Comparison of ENCODE assay signal across 18 mouse cellular contexts in the genomic region with DNA sequence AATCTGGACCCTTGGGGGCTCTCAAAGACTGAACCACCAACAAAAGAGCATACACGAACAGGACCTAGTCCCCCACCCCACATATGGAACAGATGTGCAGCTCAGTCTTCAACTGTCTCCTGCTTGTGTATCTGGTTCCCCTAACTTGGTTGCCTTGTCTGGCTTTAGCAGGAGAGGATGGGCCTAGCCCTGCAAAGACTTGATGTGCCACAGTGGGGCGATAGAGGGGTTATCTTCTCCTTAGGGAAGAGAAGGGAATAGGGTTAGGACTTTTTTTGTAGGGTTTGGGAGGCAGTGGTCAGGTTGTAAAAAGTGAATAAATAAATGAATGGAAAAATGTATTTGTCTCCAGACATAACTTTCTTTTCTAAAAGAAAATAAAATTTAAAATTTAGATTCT.
DNase-seq lines count a peak whose midpoint lies in the region; ATAC-seq and TF ChIP-seq lines count a peak whose summit lies in the region.
"Had no signal": no experiment of that assay in that cellular context is flagged by ENCODE, and none has a peak within 500 bp of the region (broad histone marks: within the 10 kb centered on the region; RNA-seq: fewer than 3 reads in every experiment).

No protein-coding gene starts in this region.

- POLR2A ChIA-PET in Patski (lab: Charles Lee): no interaction called here

- ATAC-seq in frontal cortex, adult (ENCODE audit: low TSS enrichment): peak; percentile 93
- no peak for ATAC-seq in lung, embryonic 14.5 days (ENCODE audit: insufficient read depth)
- no peak for ATAC-seq in Patski
- ATAC-seq: forebrain, embryonic 14.5 days; hindbrain, postnatal 0 days had no signal

- H3K4me3 ChIP-seq in lung, embryonic 14.5 days (ENCODE audit: low read depth, low read length): no peak overlapping the region
- H3K4me3 ChIP-seq in gastrocnemius, adult 2 months: no peak overlapping the region
- H3K4me3 ChIP-seq: heart, embryonic 15.5 days; lung, embryonic 15.5 days; neural tube, embryonic 12.5 days had no signal

- no peaks in the 10 kb centered on the region for H3K27me3 ChIP-seq in lung, embryonic 14.5 days (ENCODE audit: insufficient read depth, low read length)
- H3K27me3 ChIP-seq in Patski: no peaks in the 10 kb centered on the region
- H3K27me3 ChIP-seq: heart, embryonic 15.5 days; lung, embryonic 15.5 days; neural tube, embryonic 12.5 days had no signal

- H3K4me2 ChIP-seq in lung, embryonic 14.5 days: no peak overlapping the region
- H3K4me2 ChIP-seq: heart, embryonic 15.5 days; lung, embryonic 15.5 days; neural tube, embryonic 12.5 days had no signal

- H3K4me1 ChIP-seq in lung, embryonic 14.5 days (ENCODE audit: insufficient read depth): no peaks in the 10 kb centered on the region
- H3K4me1 ChIP-seq: heart, embryonic 15.5 days; lung, embryonic 15.5 days; neural tube, embryonic 12.5 days had no signal

- no peaks in the 10 kb centered on the region for H3K36me3 ChIP-seq in lung, embryonic 14.5 days (ENCODE audit: insufficient read depth)
- H3K36me3 ChIP-seq: heart, embryonic 15.5 days; lung, embryonic 15.5 days; neural tube, embryonic 12.5 days had no signal

- WGBS in lung, embryonic 14.5 days: 25% methylated on average over 2 of the region's 2 CpGs

- H3K27ac ChIP-seq in lung, embryonic 14.5 days (ENCODE audit: low read depth): no peak overlapping the region
- no peak overlapping the region for H3K27ac ChIP-seq in gastrocnemius, adult 2 months
- H3K27ac ChIP-seq: heart, embryonic 15.5 days; hindbrain, postnatal 0 days; lung, embryonic 15.5 days; neural tube, embryonic 12.5 days had no signal

- CTCF ChIA-PET in Patski (lab: Charles Lee): no interaction called here

- H3K9me3 ChIP-seq in lung, embryonic 14.5 days (ENCODE audit: low read depth, low read length): no peaks in the 10 kb centered on the region
- H3K9me3 ChIP-seq: heart, embryonic 15.5 days; lung, embryonic 15.5 days; neural tube, embryonic 12.5 days had no signal

- in situ Hi-C loops in Patski (cut with MboI; ENCODE audit: low pct_unique_long_range_greater_than_20kb): no loop called here

- no peak overlapping the region for H3K9ac ChIP-seq in lung, embryonic 14.5 days
- H3K9ac ChIP-seq: heart, embryonic 15.5 days; lung, embryonic 15.5 days; neural tube, embryonic 12.5 days had no signal

- DNase-seq in frontal cortex, postnatal 14 days (ENCODE audit: low spot score in 2 of 2): no peak
- peak; percentile 27 for DNase-seq in lung, embryonic 14.5 days
- no peak for DNase-seq in lung, postnatal 10 days
- no peak for DNase-seq in Patski (ENCODE audit: low read depth, low spot score)
- peak; percentile 10 for DNase-seq in mesoderm, embryonic 11.5 days (ENCODE audit: low read depth, low spot score)
- no peak for DNase-seq in testis, postnatal 10 days (ENCODE audit: low spot score)
- no peak for DNase-seq in gastrocnemius, adult 2 months
- DNase-seq: cerebellum, adult 18-20 months; kidney, postnatal 14 days; liver; right cerebral cortex, adult 18-20 months; thymus, postnatal 14 days had no signal

- intact Hi-C loops in gastrocnemius, adult 2 months (cut with DNase I): no loop called here

- 0 out of 2 replicates have a peak, but pooled peaks have one; percentile 4 for TF ChIP-seq CTCF in lung, embryonic 14.5 days (IDR thresholded peaks at IDR 0.05; ENCODE audit: low read depth)
- TF ChIP-seq CTCF in Patski (IDR thresholded peaks at IDR 0.05): peak; percentile 13
- no peak for TF ChIP-seq CTCF in gastrocnemius, adult 2 months (IDR thresholded peaks at IDR 0.05)

Comparison
In these comparisons a context has a peak if more than half of its experiments do, and no peak if none do; other contexts are left out.
1. DNase-seq: peak in lung, embryonic 14.5 days (single experiment) and mesoderm, embryonic 11.5 days (single experiment); none in frontal cortex, postnatal 14 days (0 of 2), lung, postnatal 10 days (single experiment), Patski (single experiment), testis, postnatal 10 days (single experiment) and gastrocnemius, adult 2 months (single experiment).